Comparison of ENCODE assay signal across 15 mouse cellular contexts in genomic region chr17:45398021-45398420, GRCm38 (mm10).
"Had no signal": no experiment of that assay in that cellular context is flagged by ENCODE, and none has a peak within 500 bp of the region (broad histone marks: within the 10 kb centered on the region; RNA-seq: fewer than 3 reads in every experiment).

No protein-coding gene starts in this region.

- H3K27me3 ChIP-seq: neural tube, embryonic 13.5 days; neural tube, embryonic 15.5 days; stomach, embryonic 15.5 days had no signal

- H3K4me3 ChIP-seq: neural tube, embryonic 13.5 days; neural tube, embryonic 15.5 days; stomach, embryonic 15.5 days had no signal

- H3K4me1 ChIP-seq: stomach, embryonic 15.5 days had no signal

- DNase-seq: retina, postnatal 1 day; right cerebral cortex, adult 18-20 months; right cerebral cortex, postnatal 14 days; right cerebral cortex, postnatal 25 days; right cerebral cortex, postnatal 4 days; spleen, adult 18-20 months; thymus, adult 18-20 months; thymus, adult 2 months; thymus, postnatal 14 days; thymus, postnatal 25 days; thymus, postnatal 36 days had no signal

- H3K27ac ChIP-seq: neural tube, embryonic 13.5 days; neural tube, embryonic 15.5 days; stomach, embryonic 15.5 days; stomach, postnatal 0 days had no signal
